Mouse (Mus musculus): ENCODE data around the gene Fkbp15. TPM values are rescaled to one million over a fixed set of nuclear protein-coding genes. Genes with fewer than 3 reads are reported as not detected.

The Fkbp15 gene
- total RNA-seq, 1 experiment, result 20.7 TPM

- Histone ChIP-seq H3K9ac (ENCODE audit: insufficient read depth, low read depth, low read length, poor library complexity, severe bottlenecking) (no peak overlapping the region), H3K27ac (ENCODE audit: insufficient read depth, low read depth, low read length, poor library complexity, severe bottlenecking) (no peak overlapping the region), H3K36me3 (ENCODE audit: control insufficient read depth, insufficient read depth, low read length, poor library complexity, severe bottlenecking) (no peaks in the 10 kb centered on the region), H3K4me1 (ENCODE audit: control insufficient read depth in 2 of 2, insufficient read depth in 2 of 2, low read length in 2 of 2, poor library complexity in 1 of 2) (peaks cover 0 to 13% of the 10 kb centered on the region in 2 experiments; a peak in 3 of 4 replicates), H3K9me3 (ENCODE audit: control insufficient read depth, insufficient read depth, low read depth, low read length) (no peaks in the 10 kb centered on the region), H3K4me3 (ENCODE audit: insufficient read depth in 1 of 2, low read depth in 1 of 2, low read length in 2 of 2, poor library complexity in 1 of 2, severe bottlenecking in 1 of 2) (no peak overlapping the region)
- no peak for TF ChIP-seq ZNF384 (IDR thresholded peaks at IDR 0.05; ENCODE audit: low read depth, low read length)
- in situ Hi-C loops (cut with MboI; ENCODE audit: low sequenced_read_pairs in 2 of 2, unreplicated experiment in 2 of 2), result no loop called here
- no peak for DNase-seq (ENCODE audit: low read depth, low spot score)
Measured at GRCm38 (mm10) chr4:62276642-62277041, 83.7 kb downstream of the Fkbp15 start.

GRCm38 (mm10) chr4:62274841-62275536 lies 85.4 kb downstream of the Fkbp15 start:
- DNase-seq (ENCODE audit: low read depth, low spot score), result no peak
- Histone ChIP-seq H3K9ac (ENCODE audit: insufficient read depth, low read depth, low read length, poor library complexity, severe bottlenecking) (no peak overlapping the region), H3K4me3 (ENCODE audit: insufficient read depth in 1 of 2, low read depth in 1 of 2, low read length in 2 of 2, poor library complexity in 1 of 2, severe bottlenecking in 1 of 2) (no peak overlapping the region), H3K27ac (ENCODE audit: insufficient read depth, low read depth, low read length, poor library complexity, severe bottlenecking) (no peak overlapping the region), H3K4me1 (ENCODE audit: control insufficient read depth in 2 of 2, insufficient read depth in 2 of 2, low read length in 2 of 2, poor library complexity in 1 of 2) (peaks cover 0 to 2% of the 10 kb centered on the region in 2 experiments; a peak in 2 of 4 replicates), H3K9me3 (ENCODE audit: control insufficient read depth, insufficient read depth, low read depth, low read length) (no peaks in the 10 kb centered on the region), H3K36me3 (ENCODE audit: control insufficient read depth, insufficient read depth, low read length, poor library complexity, severe bottlenecking) (no peaks in the 10 kb centered on the region)
- in situ Hi-C loops (cut with MboI; ENCODE audit: low sequenced_read_pairs in 2 of 2, unreplicated experiment in 2 of 2), result no loop called here
- TF ChIP-seq HCFC1 (IDR thresholded peaks at IDR 0.05; ENCODE audit: borderline replicate concordance, insufficient read depth, low read length) (no peak), ZNF384 (IDR thresholded peaks at IDR 0.05; ENCODE audit: low read depth, low read length) (no peak), CHD2 (IDR thresholded peaks at IDR 0.05; ENCODE audit: low read depth, low read length) (no peak), ZC3H11A (IDR thresholded peaks at IDR 0.05; ENCODE audit: borderline replicate concordance, low read depth, low read length) (no peak; the same call in 1 of the 2 replicates), MAFK (IDR thresholded peaks at IDR 0.05; ENCODE audit: insufficient read depth, low read depth, low read length) (no peak)

DNA sequence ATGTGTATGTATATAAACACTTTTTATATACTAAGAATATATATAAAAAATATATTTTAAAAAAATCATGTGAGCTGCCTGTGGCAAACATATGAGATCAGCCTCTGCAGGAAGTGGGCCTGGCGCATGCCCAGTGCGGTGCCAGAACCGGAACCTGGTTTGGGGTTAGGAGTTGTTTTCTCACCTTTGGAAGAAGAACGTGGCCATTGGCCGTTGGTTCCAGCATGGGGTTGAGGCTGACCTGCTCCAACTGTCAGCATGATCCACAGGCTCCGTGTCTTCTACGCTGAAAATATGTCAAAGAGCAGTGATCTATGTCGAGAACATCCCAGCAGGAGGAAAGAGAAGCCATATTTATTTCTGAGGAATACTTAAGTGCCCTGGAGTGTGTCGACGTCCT lies 86.4 kb downstream of the Fkbp15 start:
- no peak overlapping the region for H3K4me3 ChIP-seq (ENCODE audit: insufficient read depth in 1 of 2, low read depth in 1 of 2, low read length in 2 of 2, poor library complexity in 1 of 2, severe bottlenecking in 1 of 2)
- in situ Hi-C loops (cut with MboI; ENCODE audit: low sequenced_read_pairs in 2 of 2, unreplicated experiment in 2 of 2), result no loop called here
- no peak overlapping the region for H3K9ac ChIP-seq (ENCODE audit: insufficient read depth, low read depth, low read length, poor library complexity, severe bottlenecking)
- H3K27ac ChIP-seq (ENCODE audit: insufficient read depth, low read depth, low read length, poor library complexity, severe bottlenecking), result no peak overlapping the region
- TF ChIP-seq HCFC1 (IDR thresholded peaks at IDR 0.05; ENCODE audit: borderline replicate concordance, insufficient read depth, low read length) (no peak), ZC3H11A (IDR thresholded peaks at IDR 0.05; ENCODE audit: borderline replicate concordance, low read depth, low read length) (no peak), ZNF384 (IDR thresholded peaks at IDR 0.05; ENCODE audit: low read depth, low read length) (no peak), MAFK (IDR thresholded peaks at IDR 0.05; ENCODE audit: insufficient read depth, low read depth, low read length) (no peak), CHD2 (IDR thresholded peaks at IDR 0.05; ENCODE audit: low read depth, low read length) (no peak)
- H3K36me3 ChIP-seq (ENCODE audit: control insufficient read depth, insufficient read depth, low read length, poor library complexity, severe bottlenecking), result no peaks in the 10 kb centered on the region
- no peak for DNase-seq (ENCODE audit: low read depth, low spot score)
- peaks cover 0 to 2% of the 10 kb centered on the region in 2 experiments; a peak in 2 of 4 replicates for H3K4me1 ChIP-seq (ENCODE audit: control insufficient read depth in 2 of 2, insufficient read depth in 2 of 2, low read length in 2 of 2, poor library complexity in 1 of 2)
- no peaks in the 10 kb centered on the region for H3K9me3 ChIP-seq (ENCODE audit: control insufficient read depth, insufficient read depth, low read depth, low read length)

- no peak for DNase-seq (ENCODE audit: low read depth, low spot score)
- Histone ChIP-seq H3K36me3 (ENCODE audit: control insufficient read depth, insufficient read depth, low read length, poor library complexity, severe bottlenecking) (no peaks in the 10 kb centered on the region), H3K27ac (ENCODE audit: insufficient read depth, low read depth, low read length, poor library complexity, severe bottlenecking) (no peak overlapping the region), H3K4me3 (ENCODE audit: insufficient read depth in 1 of 2, low read depth in 1 of 2, low read length in 2 of 2, poor library complexity in 1 of 2, severe bottlenecking in 1 of 2) (no peak overlapping the region), H3K4me1 (ENCODE audit: control insufficient read depth in 2 of 2, insufficient read depth in 2 of 2, low read length in 2 of 2, poor library complexity in 1 of 2) (peaks cover 0 to 2% of the 10 kb centered on the region in 2 experiments; a peak in 2 of 4 replicates), H3K9me3 (ENCODE audit: control insufficient read depth, insufficient read depth, low read depth, low read length) (no peaks in the 10 kb centered on the region), H3K9ac (ENCODE audit: insufficient read depth, low read depth, low read length, poor library complexity, severe bottlenecking) (no peak overlapping the region)
- in situ Hi-C loops (cut with MboI; ENCODE audit: low sequenced_read_pairs in 2 of 2, unreplicated experiment in 2 of 2), result no loop called here
- TF ChIP-seq CHD2 (IDR thresholded peaks at IDR 0.05; ENCODE audit: low read depth, low read length) (no peak), MAFK (IDR thresholded peaks at IDR 0.05; ENCODE audit: insufficient read depth, low read depth, low read length) (no peak), HCFC1 (IDR thresholded peaks at IDR 0.05; ENCODE audit: borderline replicate concordance, insufficient read depth, low read length) (no peak), ZNF384 (IDR thresholded peaks at IDR 0.05; ENCODE audit: low read depth, low read length) (no peak), ZC3H11A (IDR thresholded peaks at IDR 0.05; ENCODE audit: borderline replicate concordance, low read depth, low read length) (no peak)
Measured at GRCm38 (mm10) chr4:62272696-62273095, 87.7 kb downstream of the Fkbp15 start.
